Mouse (Mus musculus) heart, postnatal 0 days (tissue): ENCODE measurements around the gene Agr2. TPM values are rescaled to one million over a fixed set of nuclear protein-coding genes. Genes with fewer than 3 reads are reported as not detected.

Experiments
- ATAC-seq: fragments of 200-750 bp; cut with Nextera tagmentation; 2 replicates; pipeline ENCODE4 v1.8.0; 2017; ENCODE audit warnings: low read depth, moderate number of reproducible peaks, moderate library complexity; ENCODE audit not compliant: insufficient read depth
- DNase-seq: peaks from one replicate; pipeline ENCODE4 v3.0.0-alpha.2; 2016; ENCODE audit warnings: low spot score
- H3K27ac ChIP-seq: fragments of 300-500 bp; sonication (generic); 2 replicates; pipeline ENCODE4 v1.5.1; 2014; ENCODE audit warnings: low read depth, mild to moderate bottlenecking
- H3K27me3 ChIP-seq: fragments of 300-500 bp; sonication (generic); 2 replicates; pipeline ENCODE4 v1.6.1; 2014; ENCODE audit warnings: low read length, mixed read lengths; ENCODE audit not compliant: control insufficient read depth, insufficient read depth
- H3K36me3 ChIP-seq: fragments of 300-500 bp; sonication (generic); replicated peaks from 2 replicates; pipeline ENCODE4 v1.6.1; 2014; ENCODE audit warnings: low read length, mixed read lengths; ENCODE audit not compliant: control insufficient read depth, insufficient read depth
- H3K4me1 ChIP-seq: fragments of 300-500 bp; sonication (generic); 2 replicates; pipeline ENCODE4 v1.6.1; 2014; ENCODE audit warnings: antibody characterized with exemption; ENCODE audit not compliant: control insufficient read depth, insufficient read depth
- H3K4me2 ChIP-seq: fragments of 300-500 bp; sonication (generic); 2 replicates; pipeline ENCODE4 v1.6.1; 2014; ENCODE audit warnings: low read depth, mild to moderate bottlenecking, low read length, moderate library complexity
- H3K4me3 ChIP-seq: fragments of 300-500 bp; sonication (generic); 2 replicates; pipeline ENCODE4 v1.5.1; 2014; ENCODE audit warnings: low read depth, low read length
- H3K9ac ChIP-seq: fragments of 300-500 bp; sonication (generic); replicated peaks from 2 replicates; pipeline ENCODE4 v1.6.1; 2014; ENCODE audit warnings: low read depth, low read length, mixed read lengths
- H3K9me3 ChIP-seq: fragments of 300-500 bp; sonication (generic); replicated peaks from 2 replicates; pipeline ENCODE4 v1.6.1; 2016; ENCODE audit warnings: low read length; ENCODE audit not compliant: control insufficient read depth
- CTCF ChIP-seq: IDR thresholded peaks from 2 replicates; pipeline ENCODE4 v1.5.1; 2016; ENCODE audit warnings: antibody characterized with exemption, control low read depth, low read depth
- EP300 ChIP-seq: IDR thresholded peaks from 2 replicates; pipeline ENCODE4 v1.6.1; 2016; ENCODE audit warnings: antibody characterized with exemption, low read depth
- WGBS: fragments of 180-500 bp; shearing (Covaris S2); extraction: QIAGEN DNeasy Blood & Tissue Kit; methylation state at CpG from one replicate; pipeline ENCODE4 v1.1.7; 2014; 5-methylcytosine and 5-hydroxymethylcytosine counted together
- polyA plus RNA-seq: library from polyadenylated mRNA; unstranded; fragments of >200 nt; fragmentation: Nextera tagmentation; extraction: Ambion mirVana; gene quantifications from 2 replicates; pipeline ENCODE4 v1.2.1, GENCODE M21; 2015
- total RNA-seq: library from RNA; depleted of rRNA; stranded (reverse); fragments of >200 nt; gene quantifications from 2 replicates; pipeline ENCODE4 v1.2.3, GENCODE M21; 2014; ENCODE audit warnings: low replicate concordance

Gene Agr2
- total and polyA plus RNA-seq, 2 experiments from 2014 or later, result not detected

DNA sequence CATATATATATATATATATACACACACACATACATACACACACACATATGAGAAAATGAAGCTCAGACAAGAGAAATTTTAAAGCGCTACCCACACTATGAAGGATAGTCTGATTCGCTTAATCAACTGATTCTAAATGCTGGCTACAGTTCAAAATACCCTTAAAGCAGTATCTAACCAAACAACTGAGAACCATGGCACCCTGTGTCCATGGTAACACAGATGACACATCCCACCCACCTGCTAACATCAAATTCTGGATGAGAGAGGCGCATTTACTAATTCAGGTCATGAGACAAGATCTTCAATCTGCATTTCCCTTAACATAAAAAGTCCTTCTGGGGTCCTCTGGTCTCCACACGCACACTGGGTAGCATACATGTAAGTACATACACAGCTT, 33.4 kb downstream of the Agr2 start:
- Histone ChIP-seq H3K27me3 (no peaks in the 10 kb centered on the region), H3K27ac (no peak overlapping the region), H3K9ac (no peak overlapping the region), H3K9me3 (no peaks in the 10 kb centered on the region), H3K36me3 (no peaks in the 10 kb centered on the region), H3K4me1 (0 out of 2 replicates have a peak, but pooled peaks cover 5% of the 10 kb centered on the region), H3K4me2 (no peak overlapping the region), H3K4me3 (no peak overlapping the region)
- no peak for DNase-seq
- TF ChIP-seq CTCF (no peak), EP300 (no peak)
- no peak for ATAC-seq
- 93% methylated on average over 4 of the region's 4 CpGs for WGBS

DNA sequence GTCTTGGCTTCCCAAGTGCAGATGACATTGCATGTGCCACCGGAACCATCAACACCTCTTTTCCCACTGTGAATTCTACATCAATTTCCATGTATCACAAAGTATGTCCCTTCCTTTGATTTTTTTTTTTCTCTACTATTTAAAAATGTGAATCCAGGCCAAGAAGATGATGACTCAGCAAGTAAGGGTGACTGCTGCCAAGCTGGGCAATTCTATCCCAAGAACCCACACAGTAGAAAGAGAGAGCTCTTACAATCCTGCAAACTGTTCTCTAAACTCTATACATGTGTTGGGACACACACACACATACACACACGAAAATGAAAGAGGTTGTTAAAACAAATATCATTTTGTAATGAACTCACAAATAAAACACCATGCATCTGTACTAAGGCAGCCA, 34.5 kb downstream of the Agr2 start:
- Histone ChIP-seq H3K4me2 (no peak overlapping the region), H3K36me3 (no peaks in the 10 kb centered on the region), H3K4me3 (no peak overlapping the region), H3K9me3 (no peaks in the 10 kb centered on the region), H3K9ac (no peak overlapping the region), H3K27me3 (no peaks in the 10 kb centered on the region), H3K4me1 (0 out of 2 replicates have a peak, but pooled peaks cover 6% of the 10 kb centered on the region), H3K27ac (no peak overlapping the region)
- ATAC-seq, result no peak
- 82% methylated on average over 2 of the region's 2 CpGs for WGBS
- TF ChIP-seq CTCF (no peak), EP300 (no peak)
- DNase-seq, result no peak

DNA sequence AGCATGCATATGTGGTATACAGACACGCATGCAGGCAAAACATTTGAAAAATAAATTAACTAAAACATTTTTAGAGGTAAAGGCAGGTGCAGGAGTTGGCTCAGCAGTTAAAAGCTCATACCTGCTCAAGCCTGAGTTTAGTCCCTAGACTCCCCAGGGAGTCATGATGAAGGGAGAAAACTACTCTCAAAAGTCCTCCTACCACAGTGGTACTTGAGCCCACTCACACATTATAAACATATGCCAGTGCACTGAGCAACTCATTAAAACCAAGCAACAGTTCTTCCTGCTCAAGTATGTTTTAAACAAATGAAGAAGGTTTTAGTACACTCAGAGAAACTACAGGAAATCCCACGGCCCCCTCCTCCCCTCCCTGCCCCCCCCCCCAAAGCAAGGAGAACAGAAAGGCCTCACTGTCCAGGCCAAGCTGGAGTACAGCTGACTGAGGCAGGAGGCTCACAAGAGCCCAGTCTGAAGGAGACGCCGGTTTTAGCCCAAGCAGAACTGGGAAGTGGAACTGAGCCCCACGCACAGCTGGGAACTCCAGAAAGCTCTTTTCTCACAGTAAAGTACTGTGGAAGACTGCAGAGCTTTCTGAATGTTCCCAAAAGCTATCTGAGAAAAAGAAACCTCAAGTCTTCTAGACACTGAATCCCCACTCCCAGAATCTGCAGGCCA, 36.4 kb downstream of the Agr2 start:
- H3K36me3 ChIP-seq, result no peaks in the 10 kb centered on the region
- H3K4me3 ChIP-seq, result no peak overlapping the region
- WGBS, result 57% methylated on average over 5 of the region's 5 CpGs
- ATAC-seq, result no peak
- no peaks in the 10 kb centered on the region for H3K9me3 ChIP-seq
- H3K27me3 ChIP-seq, result no peaks in the 10 kb centered on the region
- DNase-seq, result no peak
- no peak overlapping the region for H3K9ac ChIP-seq
- TF ChIP-seq EP300 (no peak), CTCF (no peak)
- peak overlapping the region; percentile 0; the same call in 1 of the 2 replicates for H3K27ac ChIP-seq
- H3K4me1 ChIP-seq, result peaks cover 6% of the 10 kb centered on the region; the same call in 1 of the 2 replicates
- no peak overlapping the region for H3K4me2 ChIP-seq

DNA sequence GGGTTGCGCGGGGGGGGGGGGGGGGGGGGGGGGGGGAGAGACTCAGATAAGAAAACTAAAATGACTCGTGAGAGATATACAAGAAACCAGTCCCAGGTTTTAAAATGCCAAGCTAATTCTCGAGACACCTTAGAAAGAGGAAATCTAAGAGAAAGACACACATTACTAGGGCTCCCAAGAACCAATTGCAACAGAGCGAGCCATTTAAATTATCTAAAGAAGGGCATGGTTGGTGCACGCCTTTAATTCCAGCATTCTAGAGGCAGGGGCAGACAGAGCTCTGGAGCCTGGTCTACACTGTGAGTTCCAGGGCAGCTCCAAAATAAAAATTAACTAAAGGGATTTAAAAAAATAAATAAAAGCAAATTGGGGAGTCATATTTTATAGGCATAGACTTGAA, 37.0 kb downstream of the Agr2 start:
- Histone ChIP-seq H3K4me1 (peaks cover 6% of the 10 kb centered on the region; the same call in 1 of the 2 replicates), H3K27me3 (no peaks in the 10 kb centered on the region), H3K9me3 (no peaks in the 10 kb centered on the region), H3K4me2 (no peak overlapping the region), H3K27ac (no peak overlapping the region), H3K9ac (no peak overlapping the region), H3K36me3 (no peaks in the 10 kb centered on the region), H3K4me3 (no peak overlapping the region)
- ATAC-seq, result no peak
- DNase-seq, result no peak
- 59% methylated on average over 4 of the region's 6 CpGs for WGBS
- TF ChIP-seq CTCF (no peak), EP300 (no peak)

DNA sequence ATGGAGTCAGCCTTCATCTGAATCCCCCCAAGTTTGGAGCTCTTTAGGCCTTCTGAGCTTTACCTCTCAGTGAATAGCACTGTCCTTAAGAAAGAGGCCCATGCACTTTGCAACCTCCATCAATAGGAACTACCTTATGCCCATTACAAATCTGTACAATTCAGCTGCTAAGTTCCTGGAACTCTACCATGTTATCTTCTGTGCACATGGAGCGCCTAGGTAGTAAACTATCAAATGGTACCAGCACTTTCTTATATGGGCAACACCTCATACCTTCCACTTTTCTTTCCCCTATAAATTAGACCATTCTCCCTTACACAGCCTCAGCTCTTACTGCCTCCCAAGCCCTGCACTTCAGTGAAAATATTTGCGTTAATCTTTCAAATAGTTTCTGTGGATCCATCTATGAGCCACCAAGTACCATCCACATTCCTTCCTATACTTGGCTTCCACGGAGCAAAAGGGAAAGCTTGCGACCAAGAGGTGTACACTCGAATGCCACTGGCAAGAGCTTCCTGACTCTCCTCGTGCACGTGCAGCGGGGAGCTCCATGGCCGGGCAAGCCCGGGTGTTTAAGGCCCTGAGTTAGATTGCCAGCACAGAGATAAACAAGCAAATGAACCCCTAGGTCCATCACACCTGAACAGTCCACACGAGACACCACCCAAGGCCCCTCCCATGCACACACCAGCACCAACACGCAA, 38.1 kb downstream of the Agr2 start:
- ATAC-seq, result no peak
- no peak for TF ChIP-seq EP300
- TF ChIP-seq CTCF, result no peak
- Histone ChIP-seq H3K27ac (peak overlapping the region; percentile 7; the same call in 1 of the 2 replicates), H3K36me3 (no peaks in the 10 kb centered on the region), H3K4me1 (peaks cover 6% of the 10 kb centered on the region; the same call in 1 of the 2 replicates), H3K9me3 (no peaks in the 10 kb centered on the region), H3K27me3 (no peaks in the 10 kb centered on the region), H3K4me3 (no peak overlapping the region), H3K9ac (no peak overlapping the region), H3K4me2 (no peak overlapping the region)
- WGBS, result 68% methylated on average over 12 of the region's 12 CpGs
- DNase-seq, result no peak
